Mouse (Mus musculus) stomach, embryonic 15.5 days (tissue): ENCODE measurements around the gene Cdkn2aip. TPM values are rescaled to one million over a fixed set of nuclear protein-coding genes. Genes with fewer than 3 reads are reported as not detected.
A peak's percentile ranks its signal among the peaks of the same experiment; 100 is the strongest.

Experiments used
- ATAC-seq: fragments of 200-750 bp; cut with Nextera tagmentation; 2 replicates; pipeline ENCODE4 v1.8.0; 2017; ENCODE audit warnings: low read depth, moderate number of reproducible peaks, moderate TSS enrichment; ENCODE audit not compliant: insufficient read depth, low FRiP score
- H3K27ac ChIP-seq: fragments of 300-500 bp; sonication (generic); 2 replicates; pipeline ENCODE4 v1.5.1; 2015; ENCODE audit warnings: mild to moderate bottlenecking, inconsistent platforms
- H3K27me3 ChIP-seq: fragments of 300-500 bp; sonication (generic); replicated peaks from 2 replicates; pipeline ENCODE4 v1.6.1; 2015; ENCODE audit warnings: inconsistent platforms
- H3K36me3 ChIP-seq: fragments of 300-500 bp; sonication (generic); 2 replicates; pipeline ENCODE4 v1.6.1; 2015; ENCODE audit warnings: inconsistent platforms
- H3K4me1 ChIP-seq: fragments of 300-500 bp; sonication (generic); 2 replicates; pipeline ENCODE4 v1.6.1; 2015; ENCODE audit warnings: inconsistent platforms
- H3K4me2 ChIP-seq: fragments of 300-500 bp; sonication (generic); 2 replicates; pipeline ENCODE4 v1.6.1; 2015; ENCODE audit warnings: mild to moderate bottlenecking, inconsistent platforms
- H3K4me3 ChIP-seq: fragments of 300-500 bp; sonication (generic); replicated peaks from 2 replicates; pipeline ENCODE4 v1.5.1; 2015; ENCODE audit warnings: inconsistent platforms
- H3K9ac ChIP-seq: fragments of 300-500 bp; sonication (generic); 2 replicates; pipeline ENCODE4 v1.6.1; 2015; ENCODE audit warnings: inconsistent platforms
- H3K9me3 ChIP-seq: fragments of 300-500 bp; sonication (generic); 2 replicates; pipeline ENCODE4 v1.6.1; 2016; ENCODE audit warnings: inconsistent platforms
- WGBS: fragments of 180-500 bp; shearing (Covaris S2); methylation state at CpG from one replicate; pipeline ENCODE4 v1.1.7; 2015; 5-methylcytosine and 5-hydroxymethylcytosine counted together
- polyA plus RNA-seq: library from polyadenylated mRNA; unstranded; fragments of >200 nt; fragmentation: Nextera tagmentation; extraction: Ambion mirVana; gene quantifications from 2 replicates; pipeline ENCODE4 v1.2.1, GENCODE M21; 2015

The Cdkn2aip gene
- polyA plus RNA-seq, 1 experiment from 2014 or later: 21.6 TPM

GRCm38 (mm10) chr8:47674777-47675710 lies 38.7 kb downstream of the Cdkn2aip start, which contains the start of gene Ing2:
Gene Ing2 (minus strand): TSS chr8:47675556.
- Histone ChIP-seq H3K36me3 (no peaks in the 10 kb centered on the region), H3K9ac (peak within 1 kb of the TSS; percentile 96), H3K27me3 (no peaks in the 10 kb centered on the region), H3K4me2 (peak within 1 kb of the TSS; percentile 73), H3K9me3 (no peaks in the 10 kb centered on the region), H3K27ac (peak within 1 kb of the TSS; percentile 97), H3K4me1 (0 out of 2 replicates have a peak, but pooled peaks cover 3% of the 10 kb centered on the region), H3K4me3 (peak within 1 kb of the TSS; percentile 97)
- under 1% methylated on average over 100 of the region's 106 CpGs for WGBS
- ATAC-seq: peak; percentile 92

DNA sequence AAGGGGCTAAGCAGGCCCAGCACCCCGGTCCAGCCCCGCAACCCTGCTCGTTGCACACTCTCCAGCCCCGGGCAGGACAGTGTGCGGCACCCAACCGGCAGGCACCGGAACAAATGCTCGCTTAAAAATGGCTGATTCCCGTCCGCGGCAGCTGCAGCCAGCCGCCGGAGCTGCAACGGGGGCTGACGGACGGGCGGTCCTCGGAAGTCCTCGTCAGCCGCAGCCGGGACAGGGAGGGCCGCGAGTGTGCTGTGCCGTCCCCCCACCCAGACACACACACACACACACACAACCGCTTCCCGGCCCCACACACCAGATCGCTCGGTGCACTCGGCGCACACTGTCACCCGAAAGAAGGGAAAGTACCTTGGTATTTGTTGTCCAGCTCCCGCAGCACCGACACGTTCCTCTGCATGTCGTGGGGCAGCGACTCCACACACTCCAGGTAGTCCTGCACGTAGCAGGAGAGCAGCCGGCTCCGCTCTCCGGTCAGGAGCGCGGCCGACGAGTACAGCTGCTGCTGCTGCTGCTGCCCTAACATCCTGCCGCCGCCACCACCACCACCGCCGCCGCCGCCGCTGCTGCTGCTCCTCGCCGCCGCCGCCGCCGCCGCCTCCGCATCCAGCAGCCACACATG lies 39.5 kb downstream of the Cdkn2aip start:
- Histone ChIP-seq H3K27me3 (no peaks in the 10 kb centered on the region), H3K4me3 (peak overlapping the region; percentile 97), H3K9ac (peak overlapping the region; percentile 96), H3K4me2 (peak overlapping the region; percentile 63), H3K9me3 (no peaks in the 10 kb centered on the region), H3K4me1 (0 out of 2 replicates have a peak, but pooled peaks cover 3% of the 10 kb centered on the region), H3K36me3 (no peaks in the 10 kb centered on the region), H3K27ac (peak overlapping the region; percentile 92)
- WGBS: under 1% methylated on average over 59 of the region's 59 CpGs
- 0 out of 2 replicates have a peak, but pooled peaks have one; percentile 0 for ATAC-seq

GRCm38 (mm10) chr8:47673317-47674139 lies 40.2 kb downstream of the Cdkn2aip start:
- ATAC-seq: peak; percentile 63
- Histone ChIP-seq H3K9me3 (no peaks in the 10 kb centered on the region), H3K9ac (peak overlapping the region; percentile 96), H3K4me1 (0 out of 2 replicates have a peak, but pooled peaks cover 3% of the 10 kb centered on the region), H3K4me3 (peak overlapping the region; percentile 97), H3K27me3 (no peaks in the 10 kb centered on the region), H3K27ac (peak overlapping the region; percentile 92), H3K36me3 (0 out of 2 replicates have a peak, but pooled peaks cover 2% of the 10 kb centered on the region), H3K4me2 (peak overlapping the region; percentile 63)
- WGBS: under 1% methylated on average over 52 of the region's 53 CpGs

- Histone ChIP-seq H3K27me3 (no peaks in the 10 kb centered on the region), H3K4me2 (no peak overlapping the region), H3K36me3 (peaks cover 10% of the 10 kb centered on the region; the same call in 1 of the 2 replicates), H3K4me1 (no peaks in the 10 kb centered on the region), H3K27ac (no peak overlapping the region), H3K4me3 (no peak overlapping the region), H3K9me3 (no peaks in the 10 kb centered on the region), H3K9ac (no peak overlapping the region)
- WGBS: 84% methylated on average over 8 of the region's 8 CpGs
- ATAC-seq: no peak
Measured at GRCm38 (mm10) chr8:47664231-47664785, 49.4 kb downstream of the Cdkn2aip start.

DNA sequence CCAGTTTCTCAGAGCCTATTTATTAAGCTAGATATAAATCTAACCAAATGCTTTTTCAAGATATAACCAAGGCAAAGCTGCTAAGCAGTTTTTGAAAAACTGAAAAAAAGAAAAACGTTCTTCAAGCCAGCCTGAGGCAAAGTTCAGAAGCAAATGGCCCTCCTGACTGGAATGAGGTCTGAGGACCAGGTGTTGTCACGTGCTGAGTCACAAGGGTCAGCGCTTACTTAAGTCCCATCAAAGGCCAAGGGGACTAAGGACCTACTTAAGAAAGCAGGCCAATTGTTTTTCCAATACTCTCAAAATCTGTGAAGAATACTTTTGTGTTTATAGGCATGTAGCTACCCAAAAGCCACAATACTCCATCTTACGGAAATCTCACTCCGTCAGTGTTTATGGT lies 50.5 kb downstream of the Cdkn2aip start:
- WGBS: 75% methylated on average over 5 of the region's 5 CpGs
- peak overlapping the region; percentile 40; the same call in 1 of the 2 replicates for H3K27ac ChIP-seq

GRCm38 (mm10) chr8:47662716-47663115 lies 51.0 kb downstream of the Cdkn2aip start:
- H3K36me3 ChIP-seq: peaks cover 1% of the 10 kb centered on the region; the same call in 1 of the 2 replicates
- peak; percentile 60; the same call in 1 of the 2 replicates for ATAC-seq
- 69% methylated on average over 5 of the region's 5 CpGs for WGBS

More for the DNA sequence above, 50.5 kb downstream of the Cdkn2aip start:
- Histone ChIP-seq H3K36me3 (peaks cover 6% of the 10 kb centered on the region; the same call in 1 of the 2 replicates), H3K4me1 (no peaks in the 10 kb centered on the region), H3K4me3 (no peak overlapping the region), H3K9ac (no peak overlapping the region), H3K27me3 (no peaks in the 10 kb centered on the region), H3K9me3 (no peaks in the 10 kb centered on the region), H3K4me2 (no peak overlapping the region)
- ATAC-seq: no peak

GRCm38 (mm10) chr8:47660394-47660793 lies 53.3 kb downstream of the Cdkn2aip start:
- ATAC-seq: no peak
- H3K9me3 ChIP-seq: no peaks in the 10 kb centered on the region
- no peak overlapping the region for H3K27ac ChIP-seq
- H3K9ac ChIP-seq: no peak overlapping the region
- no peak overlapping the region for H3K4me2 ChIP-seq
- no peaks in the 10 kb centered on the region for H3K36me3 ChIP-seq
- no peaks in the 10 kb centered on the region for H3K4me1 ChIP-seq
- no peak overlapping the region for H3K4me3 ChIP-seq
- WGBS: 89% methylated on average over 7 of the region's 7 CpGs
- no peaks in the 10 kb centered on the region for H3K27me3 ChIP-seq

More at GRCm38 (mm10) chr8:47662716-47663115, 51.0 kb downstream of the Cdkn2aip start:
- no peaks in the 10 kb centered on the region for H3K4me1 ChIP-seq
- H3K9ac ChIP-seq: no peak overlapping the region
- no peak overlapping the region for H3K4me3 ChIP-seq
- no peaks in the 10 kb centered on the region for H3K9me3 ChIP-seq
- H3K4me2 ChIP-seq: no peak overlapping the region
- peak overlapping the region; percentile 40; the same call in 1 of the 2 replicates for H3K27ac ChIP-seq
- no peaks in the 10 kb centered on the region for H3K27me3 ChIP-seq

GRCm38 (mm10) chr8:47659463-47659862 lies 54.3 kb downstream of the Cdkn2aip start:
- Histone ChIP-seq H3K27ac (no peak overlapping the region), H3K9me3 (no peaks in the 10 kb centered on the region), H3K36me3 (no peaks in the 10 kb centered on the region), H3K9ac (no peak overlapping the region), H3K4me2 (no peak overlapping the region), H3K4me1 (no peaks in the 10 kb centered on the region), H3K27me3 (no peaks in the 10 kb centered on the region), H3K4me3 (no peak overlapping the region)
- no peak for ATAC-seq
- 84% methylated on average over 5 of the region's 5 CpGs for WGBS

Other genes with a start within 250 kb of the Cdkn2aip start
- gene Trappc11, start 180.5 kb downstream of the Cdkn2aip start, polyA plus RNA-seq: 26.0 and 27.1 TPM in 2 replicates
- gene Rwdd4a, start 180.3 kb downstream of the Cdkn2aip start, polyA plus RNA-seq: 35.4 and 40.0 TPM in 2 replicates
- gene Ing2, start 38.4 kb downstream of the Cdkn2aip start, polyA plus RNA-seq: 13.3 and 15.8 TPM in 2 replicates
- not detected in 2 replicates for gene Cldn24, start 108.2 kb upstream of the Cdkn2aip start, polyA plus RNA-seq
- gene Cldn22, start 110.5 kb upstream of the Cdkn2aip start, polyA plus RNA-seq: not detected in 2 replicates